Mouse (Mus musculus) lung, postnatal 36 days (tissue): ENCODE results near the gene Strc.
"Not testable (repeated sequence)": the region's sequence is repeated elsewhere in the genome, so short reads cannot be mapped to it uniquely, and the experiment has no call there.

Experiments
- DNase-seq: peaks from one replicate; pipeline ENCODE4 v3.0.0; 2022; ENCODE audit warnings: mixed read lengths

Gene Strc

GRCm38 (mm10) chr2:121386961-121387575, at the start of gene Strc:
Gene Strc, minus strand, starts transcription at chr2:121387168.
- DNase-seq = not testable (repeated sequence)

- DNase-seq = peak; percentile 65
These were observed 47.9 kb upstream of the Strc start for GRCm38 (mm10) chr2:121434854-121435253.

DNA sequence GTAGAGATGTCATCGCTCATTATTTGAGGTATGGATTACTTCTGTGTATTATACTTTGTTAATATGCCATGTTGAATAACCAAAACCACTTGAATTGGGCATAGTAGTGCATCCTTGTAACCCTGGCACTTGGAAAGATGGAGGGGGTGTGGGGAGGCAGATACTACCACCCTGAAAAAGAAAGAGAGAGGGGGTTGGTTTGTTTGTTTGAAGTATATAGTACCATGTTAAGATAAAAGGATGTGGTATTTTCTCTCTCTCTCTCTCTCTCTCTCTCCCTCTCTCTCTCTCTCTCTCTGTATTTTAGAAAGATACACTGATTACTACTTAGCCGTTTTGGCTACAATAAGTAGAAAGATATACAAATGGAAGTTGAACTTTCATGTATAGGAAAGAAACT, 38.9 kb upstream of the Strc start:
- no peak for DNase-seq

GRCm38 (mm10) chr2:121423166-121423565, 36.2 kb upstream of the Strc start:
- DNase-seq = no peak

- no peak for DNase-seq
These were observed 31.5 kb upstream of the Strc start for GRCm38 (mm10) chr2:121418476-121418875.

GRCm38 (mm10) chr2:121416356-121416755, 29.4 kb upstream of the Strc start:
- DNase-seq = no peak

DNA sequence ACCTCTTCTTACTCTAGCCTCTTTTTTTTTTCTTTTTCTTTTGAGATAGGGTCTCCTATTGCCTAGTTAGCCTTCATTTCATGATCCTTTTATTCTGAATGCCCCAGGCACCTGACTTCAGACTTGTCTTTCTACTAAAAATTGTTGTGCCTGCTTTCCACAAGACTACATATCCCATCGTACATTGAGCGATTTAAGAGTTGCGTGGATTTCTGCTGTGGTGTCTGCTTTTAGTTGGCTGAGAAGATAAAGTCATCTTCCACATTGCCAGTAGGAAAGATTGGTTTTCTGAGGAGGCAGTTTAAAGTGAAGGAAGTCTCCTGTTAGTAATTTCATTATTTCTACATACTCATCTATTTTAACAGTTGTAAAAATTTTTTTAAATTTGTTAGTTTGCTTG, 28.6 kb upstream of the Strc start:
- DNase-seq = no peak

GRCm38 (mm10) chr2:121415103-121415502, 28.1 kb upstream of the Strc start:
- no peak for DNase-seq

GRCm38 (mm10) chr2:121414139-121414685, 27.2 kb upstream of the Strc start:
- peak; percentile 72 for DNase-seq

GRCm38 (mm10) chr2:121413387-121414042, 26.5 kb upstream of the Strc start, which contains the start of the genes Pdia3 and Catsper2:
Gene Pdia3, plus strand, starts transcription at chr2:121413775.
Gene Catsper2, minus strand, starts transcription at chr2:121413792.
- DNase-seq = peak; percentile 96

GRCm38 (mm10) chr2:121412843-121413386, 25.9 kb upstream of the Strc start:
- DNase-seq = no peak

- DNase-seq = peak; percentile 32
These were observed 21.2 kb upstream of the Strc start for GRCm38 (mm10) chr2:121408160-121408559.

DNA sequence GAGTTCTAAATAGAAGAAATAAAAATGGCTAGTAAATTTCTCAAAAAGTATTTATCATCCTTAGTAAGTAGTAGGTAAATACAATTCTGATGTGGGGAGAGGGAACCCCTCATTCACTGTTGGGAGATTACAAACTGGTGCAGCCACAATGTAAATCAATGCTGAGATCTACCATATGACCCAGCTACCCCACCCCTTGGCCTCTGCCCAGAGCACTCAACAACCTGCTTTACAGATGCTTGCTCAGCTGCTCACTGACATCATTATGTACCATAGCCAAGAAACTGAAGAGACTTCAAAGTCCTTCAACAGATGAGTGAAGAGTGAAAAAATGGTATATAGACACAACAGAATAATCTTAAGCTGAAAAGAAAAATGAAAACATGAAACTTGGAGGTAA, 16.3 kb upstream of the Strc start:
- DNase-seq = peak; percentile 14

GRCm38 (mm10) chr2:121396624-121397023, 9.7 kb upstream of the Strc start:
- DNase-seq = peak; percentile 87

DNA sequence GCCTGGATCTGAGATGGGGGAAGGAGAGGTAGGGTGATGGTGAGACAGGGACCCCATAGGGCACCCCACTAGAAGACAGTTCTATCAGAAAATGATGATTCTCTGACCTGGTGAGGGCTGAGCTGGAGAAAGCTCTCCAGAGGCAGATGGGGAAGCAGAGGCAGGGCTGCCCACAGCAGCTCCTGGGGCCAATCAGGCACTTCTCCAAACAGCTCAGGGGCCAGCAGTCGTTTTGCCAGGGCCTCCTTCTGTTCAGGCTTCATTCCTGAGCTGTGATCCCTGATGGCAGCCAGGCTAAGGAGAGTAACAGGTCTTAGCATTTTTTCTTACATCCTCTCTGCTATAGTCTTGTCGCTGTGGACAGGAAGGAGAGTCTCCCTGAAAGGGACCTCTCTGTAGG, 12.2 kb downstream of the Strc start:
- no peak for DNase-seq

GRCm38 (mm10) chr2:121372266-121372665, 14.7 kb downstream of the Strc start:
- no peak for DNase-seq

GRCm38 (mm10) chr2:121370921-121371320, 16.0 kb downstream of the Strc start:
- DNase-seq = no peak

DNA sequence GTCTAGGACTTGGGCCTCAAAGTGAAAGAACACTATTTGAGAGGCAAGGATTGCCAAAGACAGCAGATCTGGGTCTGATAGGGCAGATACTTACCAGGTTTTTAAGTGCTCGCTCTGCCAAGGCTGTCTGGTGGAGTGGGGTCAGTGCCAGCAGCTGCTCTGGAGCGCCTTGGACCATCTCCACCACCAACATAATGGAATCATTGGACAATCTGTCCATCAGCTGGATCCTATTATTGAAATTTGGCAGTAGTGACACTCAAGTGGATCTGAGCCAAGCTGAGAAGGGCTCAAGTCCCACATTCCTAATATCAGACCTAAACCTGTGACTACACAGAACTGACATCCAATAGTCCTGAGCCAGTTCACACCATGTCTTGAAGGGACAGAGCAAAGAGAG, 18.1 kb downstream of the Strc start:
- peak; percentile 15 for DNase-seq

DNA sequence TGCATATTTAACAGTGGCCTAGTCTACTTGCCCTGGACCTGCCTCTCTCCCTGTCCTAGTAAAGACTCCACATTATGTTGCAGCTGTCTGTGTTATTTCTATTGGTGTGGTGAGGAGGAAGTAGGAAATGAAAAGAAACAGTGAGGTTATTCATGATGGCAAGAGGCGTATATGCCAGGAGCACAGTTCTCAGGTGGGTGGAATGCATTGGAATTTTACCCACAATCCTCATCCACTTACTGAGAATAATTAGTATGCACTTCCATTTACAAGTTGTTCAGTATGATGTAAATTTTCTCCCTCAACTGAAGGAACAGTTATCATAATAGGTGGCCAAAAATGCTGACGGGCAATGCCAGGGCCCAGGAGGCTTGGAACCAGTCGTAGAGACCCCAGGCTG, 23.3 kb downstream of the Strc start:
- no peak for DNase-seq

DNA sequence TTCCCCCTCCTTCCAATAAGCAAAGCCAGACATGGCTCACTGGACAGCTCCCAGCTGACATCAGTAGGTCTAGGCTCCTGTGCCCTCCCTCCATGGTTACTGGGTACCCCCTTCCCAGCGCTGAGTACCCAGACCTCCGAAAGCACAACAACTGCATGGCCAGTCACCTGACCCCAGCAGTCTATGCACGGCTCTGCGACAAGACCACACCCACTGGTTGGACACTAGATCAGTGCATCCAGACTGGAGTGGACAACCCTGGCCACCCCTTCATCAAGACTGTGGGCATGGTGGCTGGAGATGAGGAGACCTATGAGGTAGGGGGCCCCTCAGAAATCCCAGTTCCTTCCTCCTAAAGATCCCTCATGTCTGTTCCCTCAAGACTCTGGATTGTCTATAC, 27.5 kb downstream of the Strc start:
- no peak for DNase-seq

DNA sequence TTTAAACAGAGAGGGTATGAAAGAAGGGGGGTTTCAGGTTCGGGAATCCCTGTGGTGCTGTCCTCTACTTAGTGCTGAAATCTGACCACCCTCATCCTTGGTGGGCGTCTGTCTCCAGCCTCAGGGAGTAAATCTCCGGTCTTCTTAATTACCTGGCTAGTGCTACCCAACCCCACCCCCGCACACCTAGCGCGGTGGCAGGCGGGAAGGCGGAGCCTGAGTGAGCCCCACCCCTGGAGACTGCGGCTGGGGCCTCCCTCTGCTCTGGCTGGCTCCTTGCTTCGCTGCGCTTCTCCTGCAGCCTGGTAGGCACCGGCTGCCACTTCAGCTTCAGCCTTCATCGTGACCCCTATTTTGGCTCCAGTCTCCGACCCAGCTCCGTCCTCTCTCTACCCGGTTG, 28.6 kb downstream of the Strc start:
- DNase-seq = peak; percentile 80

- DNase-seq = no peak
These were observed 29.0 kb downstream of the Strc start for GRCm38 (mm10) chr2:121357961-121358360.

- peak; percentile 30 for DNase-seq
These were observed 29.5 kb downstream of the Strc start, which contains the start of gene Ckmt1 for GRCm38 (mm10) chr2:121357494-121357893. Gene Ckmt1, plus strand, starts transcription at chr2:121357714.
